Mouse (Mus musculus) MEL (cell line): Measurements from ENCODE around the gene March4. TPM values are rescaled to one million over a fixed set of nuclear protein-coding genes. Genes with fewer than 3 reads are reported as not detected.

ENCODE experiments used
- DNase-seq: peaks from one replicate; pipeline ENCODE4 v3.0.0; 2011; ENCODE audit warnings: low read depth, low spot score
- H3K27ac ChIP-seq: 2 replicates; pipeline ENCODE4 v1.5.1; 2012; ENCODE audit warnings: low read depth, mild to moderate bottlenecking, control low read depth, low read length, moderate library complexity; ENCODE audit not compliant: control insufficient read depth
- H3K27me3 ChIP-seq, 2 experiments: fragments of 150-350 bp in 1 of 2; sonication (generic) in 1 of 2; 2 replicates each; pipeline ENCODE4 v1.6.1; 2012; ENCODE audit warnings: low read length in 2 of 2, mild to moderate bottlenecking in 2 of 2, improper control_type of control experiment in 1 of 2, moderate library complexity in 1 of 2; ENCODE audit not compliant: insufficient read depth in 2 of 2, control insufficient read depth in 1 of 2
- H3K36me3 ChIP-seq, 2 experiments: 2 replicates each; pipeline ENCODE4 v1.6.1; 2012 to 2014; ENCODE audit warnings: low read length in 2 of 2, improper control_type of control experiment in 1 of 2, inconsistent platforms in 1 of 2, mild to moderate bottlenecking in 1 of 2; ENCODE audit not compliant: insufficient read depth in 2 of 2, control insufficient read depth in 1 of 2
- H3K4me1 ChIP-seq, 2 experiments: fragments of 150-350 bp in 1 of 2; sonication (generic) in 1 of 2; 2 replicates each; pipeline ENCODE4 v1.6.1; 2012; ENCODE audit warnings: low read length in 2 of 2, improper control_type of control experiment in 1 of 2, mild to moderate bottlenecking in 1 of 2; ENCODE audit not compliant: insufficient read depth in 2 of 2, control insufficient read depth in 1 of 2
- H3K4me3 ChIP-seq, 2 experiments: fragments of 150-350 bp in 1 of 2; sonication (generic) in 1 of 2; 2 replicates each; pipeline ENCODE4 v1.5.1; 2012; ENCODE audit warnings: low read depth in 2 of 2, low read length in 2 of 2, mild to moderate bottlenecking in 2 of 2, moderate library complexity in 2 of 2, control low read depth in 1 of 2, improper control_type of control experiment in 1 of 2; ENCODE audit not compliant: control insufficient read depth in 1 of 2, insufficient read depth in 1 of 2
- H3K79me2 ChIP-seq: 2 replicates; pipeline ENCODE4 v1.6.1; 2012; ENCODE audit warnings: mild to moderate bottlenecking, low read length, moderate library complexity; ENCODE audit not compliant: control insufficient read depth, poor library complexity, insufficient read depth
- H3K9ac ChIP-seq: 2 replicates; pipeline ENCODE4 v1.6.1; 2012; ENCODE audit warnings: low read depth, mild to moderate bottlenecking, control low read depth, low read length, moderate library complexity; ENCODE audit not compliant: control insufficient read depth, poor library complexity, severe bottlenecking
- H3K9me3 ChIP-seq: fragments of 150-350 bp; sonication (generic); replicated peaks from 2 replicates; pipeline ENCODE4 v1.6.1; 2012; ENCODE audit warnings: mild to moderate bottlenecking, low read length, improper control_type of control experiment, moderate library complexity; ENCODE audit not compliant: insufficient read depth
- BHLHE40 ChIP-seq: IDR thresholded peaks from 2 replicates; pipeline ENCODE4 v1.6.1; 2012; ENCODE audit warnings: low read depth, mild to moderate bottlenecking, inconsistent platforms, low read length, improper control_type of control experiment, borderline replicate concordance
- CHD1 ChIP-seq: IDR thresholded peaks from 2 replicates; pipeline ENCODE4 v1.6.1; 2012; ENCODE audit warnings: low read depth, mild to moderate bottlenecking, inconsistent platforms, low read length, improper control_type of control experiment
- CHD2 ChIP-seq: IDR thresholded peaks from 2 replicates; pipeline ENCODE4 v1.6.1; 2011; ENCODE audit warnings: low read length, improper control_type of control experiment
- ELF1 ChIP-seq: IDR thresholded peaks from 2 replicates; pipeline ENCODE4 v1.6.1; 2014; ENCODE audit warnings: low read depth, mild to moderate bottlenecking, inconsistent platforms, low read length, improper control_type of control experiment, moderate library complexity
- EP300 ChIP-seq, 2 experiments: IDR thresholded peaks; 2 replicates each; pipeline ENCODE4 v1.6.1; 2011; ENCODE audit warnings: improper control_type of control experiment in 2 of 2, low read length in 2 of 2, low read depth in 1 of 2, mild to moderate bottlenecking in 1 of 2
- GATA1 ChIP-seq: IDR thresholded peaks from 2 replicates; pipeline ENCODE4 v1.6.1; 2011; ENCODE audit warnings: low read depth, low read length, improper control_type of control experiment
- HCFC1 ChIP-seq: IDR thresholded peaks from 2 replicates; pipeline ENCODE4 v1.6.1; 2012; ENCODE audit warnings: low read depth, mild to moderate bottlenecking, inconsistent platforms, low read length, improper control_type of control experiment, moderate library complexity
- JUND ChIP-seq: IDR thresholded peaks from 2 replicates; pipeline ENCODE4 v1.6.1; 2011; ENCODE audit warnings: low read depth, mild to moderate bottlenecking, improper control_type of control experiment, low read length
- KAT2A ChIP-seq: conservative IDR thresholded peaks from 2 replicates; pipeline ENCODE4 v1.6.1; 2012; ENCODE audit warnings: low read depth, low read length, improper control_type of control experiment, inconsistent platforms
- MAX ChIP-seq: IDR thresholded peaks from 2 replicates; pipeline ENCODE4 v1.6.1; 2011; ENCODE audit warnings: low read length, improper control_type of control experiment
- MXI1 ChIP-seq: IDR thresholded peaks from 2 replicates; pipeline ENCODE4 v1.6.1; 2011; ENCODE audit warnings: mild to moderate bottlenecking, low read depth, low read length, improper control_type of control experiment
- MYC ChIP-seq: IDR thresholded peaks from 2 replicates; pipeline ENCODE4 v1.6.1; 2011; ENCODE audit warnings: low read depth, mild to moderate bottlenecking, low read length, improper control_type of control experiment, moderate library complexity
- NELFE ChIP-seq: IDR thresholded peaks from 2 replicates; pipeline ENCODE4 v1.6.1; 2011; ENCODE audit warnings: low read depth, low read length, improper control_type of control experiment
- NRF1 ChIP-seq: IDR thresholded peaks from 2 replicates; pipeline ENCODE4 v1.6.1; 2014; ENCODE audit warnings: low read depth, mild to moderate bottlenecking, inconsistent platforms, low read length, improper control_type of control experiment, moderate library complexity; ENCODE audit not compliant: poor library complexity, insufficient read depth, severe bottlenecking
- POLR2A ChIP-seq, 2 experiments: IDR thresholded peaks; 2 replicates each; pipeline ENCODE4 v1.6.1; 2011 to 2012; ENCODE audit warnings: low read length in 2 of 2, mild to moderate bottlenecking in 2 of 2, control low read depth in 1 of 2, improper control_type of control experiment in 1 of 2, low read depth in 1 of 2, moderate library complexity in 1 of 2; ENCODE audit not compliant: control insufficient read depth in 1 of 2, insufficient read depth in 1 of 2, poor library complexity in 1 of 2
- POLR2AphosphoS2 ChIP-seq: IDR thresholded peaks from 2 replicates; pipeline ENCODE4 v1.6.1; 2011; ENCODE audit warnings: low read length, improper control_type of control experiment
- POLR2AphosphoS5 ChIP-seq: IDR thresholded peaks from 2 replicates; pipeline ENCODE4 v1.6.1; 2012; ENCODE audit warnings: low read depth, borderline replicate concordance, mild to moderate bottlenecking, inconsistent platforms, low read length, moderate library complexity, mixed read lengths
- RCOR1 ChIP-seq: IDR thresholded peaks from 2 replicates; pipeline ENCODE4 v1.6.1; 2012; ENCODE audit warnings: low read depth, mild to moderate bottlenecking, inconsistent platforms, low read length, improper control_type of control experiment
- SIN3A ChIP-seq: IDR thresholded peaks from 2 replicates; pipeline ENCODE4 v1.6.1; 2012; ENCODE audit warnings: low read length, improper control_type of control experiment, inconsistent platforms
- SMC3 ChIP-seq: IDR thresholded peaks from 2 replicates; pipeline ENCODE4 v1.6.1; 2011; ENCODE audit warnings: low read depth, low read length, improper control_type of control experiment
- TBP ChIP-seq: IDR thresholded peaks from 2 replicates; pipeline ENCODE4 v1.8.0; 2011; ENCODE audit warnings: low read depth, low read length, improper control_type of control experiment
- TCF12 ChIP-seq: IDR thresholded peaks from 2 replicates; pipeline ENCODE4 v1.6.1; 2014; ENCODE audit warnings: low read depth, mild to moderate bottlenecking, inconsistent platforms, low read length, improper control_type of control experiment, moderate library complexity
- UBTF ChIP-seq: IDR thresholded peaks from 2 replicates; pipeline ENCODE4 v1.6.1; 2012; ENCODE audit warnings: low read depth, mild to moderate bottlenecking, inconsistent platforms, low read length, improper control_type of control experiment, moderate library complexity, borderline replicate concordance; ENCODE audit not compliant: insufficient read depth
- ZMIZ1 ChIP-seq: IDR thresholded peaks from 2 replicates; pipeline ENCODE4 v1.6.1; 2012; ENCODE audit warnings: low read depth, mild to moderate bottlenecking, inconsistent platforms, low read length, improper control_type of control experiment, moderate library complexity
- ZNF384 ChIP-seq: IDR thresholded peaks from 2 replicates; pipeline ENCODE4 v1.6.1; 2012; ENCODE audit warnings: low read depth, mild to moderate bottlenecking, inconsistent platforms, low read length, improper control_type of control experiment
- polyA plus RNA-seq, 2 experiments: library from polyadenylated mRNA; stranded (reverse) in 1 of 2; unstranded in 1 of 2; fragments of >175 nt in 1 of 2; fragments of >200 nt in 1 of 2; gene quantifications; 2 replicates each; pipeline versions ENCODE4 v1.2.1 to v1.2.4; 2012; ENCODE audit warnings: low replicate concordance in 2 of 2, low read depth in 1 of 2; ENCODE audit not compliant: insufficient read length in 2 of 2, insufficient read depth in 1 of 2, missing spikeins in 1 of 2
- total RNA-seq: library from RNA; depleted of rRNA; stranded (reverse); fragments of 300-350 nt; gene quantifications from 2 replicates; pipeline ENCODE4 v1.2.3, GENCODE M21; 2012

The March4 gene
- total and polyA plus RNA-seq, 3 experiments = not detected

DNA sequence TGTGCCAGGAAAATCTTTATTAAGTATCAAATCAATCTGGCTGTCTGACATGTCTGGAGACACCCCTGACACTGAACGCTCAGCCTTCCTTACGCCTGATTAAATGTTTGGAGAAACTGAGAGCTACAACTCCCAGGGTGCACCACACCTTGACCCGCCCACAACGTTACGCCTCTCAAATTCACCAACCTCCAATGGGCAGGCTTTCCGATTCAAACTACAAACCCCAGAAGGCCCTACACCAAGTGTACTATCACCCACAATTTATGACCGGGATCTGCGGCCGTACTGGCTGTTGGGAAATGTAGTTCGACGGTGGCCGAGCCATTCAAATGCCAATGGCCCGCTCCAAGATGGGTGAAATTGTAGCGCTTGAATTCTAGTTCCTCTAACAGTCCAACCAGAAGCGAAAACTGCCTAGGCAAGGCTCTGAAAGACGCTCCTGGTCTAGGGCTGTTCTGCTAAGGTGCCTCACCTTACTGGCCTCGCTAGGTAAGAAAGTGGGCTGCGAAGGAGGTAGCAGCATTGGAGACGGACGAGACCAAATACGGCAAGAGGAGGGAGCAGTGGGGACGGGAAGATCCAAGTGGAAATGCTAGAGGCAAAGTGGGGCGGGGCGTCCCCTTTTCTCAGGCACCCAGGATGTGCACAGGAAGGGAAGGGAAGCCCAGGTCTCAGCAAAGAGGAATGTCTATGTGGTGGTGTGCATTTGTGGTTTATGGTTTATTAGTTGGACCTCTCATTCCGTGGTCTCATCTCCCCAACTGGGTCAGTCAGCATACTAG, 46.4 kb upstream of the March4 start, which contains the start of gene Smarcal1:
Gene Smarcal1 (plus strand): TSS at position 305 of the 785 bp plus-strand sequence.
- no peaks in the 10 kb centered on the region for H3K27me3 ChIP-seq
- H3K9ac ChIP-seq = peak within 1 kb of the TSS; percentile 88
- TF ChIP-seq CHD1 (0 out of 2 replicates have a peak, but pooled peaks have one; percentile 32), ZNF384 (no peak), ELF1 (peak; percentile 63; the same call in 1 of the 2 replicates), BHLHE40 (no peak), ZMIZ1 (peak; percentile 80; the same call in 1 of the 2 replicates), HCFC1 (peak; percentile 100), UBTF (no peak), MXI1 (peak; percentile 31; the same call in 1 of the 2 replicates), NRF1 (0 out of 2 replicates have a peak, but pooled peaks have one; percentile 16), MAX (no peak), SIN3A (peak; percentile 90), RCOR1 (0 out of 2 replicates have a peak, but pooled peaks have one; percentile 13), CHD2 (peak; percentile 32; the same call in 1 of the 2 replicates), SMC3 (no peak), EP300 (IDR thresholded peaks at IDR 0.05; ENCODE audit: low read depth in 1 of 2, low read length in 2 of 2) (no peak), TBP (peak; percentile 93), JUND (no peak), TCF12 (peak; percentile 69; the same call in 1 of the 2 replicates), KAT2A (peak; percentile 98), POLR2AphosphoS2 (peak; percentile 81), POLR2A (IDR thresholded peaks at IDR 0.05; ENCODE audit: control insufficient read depth in 1 of 2, insufficient read depth in 1 of 2, low read depth in 1 of 2, low read length in 2 of 2, poor library complexity in 1 of 2) (peak; percentile 49 to 92; a peak in 3 of 4 replicates), NELFE (peak; percentile 93), MYC (peak; percentile 25; the same call in 1 of the 2 replicates), GATA1 (0 out of 2 replicates have a peak, but pooled peaks have one; percentile 35), POLR2AphosphoS5 (no peak)
- DNase-seq = peak; percentile 98
- H3K79me2 ChIP-seq = peaks cover 1% of the 10 kb centered on the region
- H3K4me1 ChIP-seq = peaks cover 0 to 4% of the 10 kb centered on the region in 2 experiments; a peak in 2 of 4 replicates
- no peaks in the 10 kb centered on the region for H3K9me3 ChIP-seq
- peak within 1 kb of the TSS; percentile 87 for H3K27ac ChIP-seq
- H3K4me3 ChIP-seq = peak within 1 kb of the TSS; percentile 78
- H3K36me3 ChIP-seq = peaks cover 0 to 4% of the 10 kb centered on the region in 2 experiments; a peak in 2 of 4 replicates
